Mouse (Mus musculus) heart, embryonic 15.5 days (tissue): ENCODE measurements around the gene Carf. TPM values are rescaled to one million over a fixed set of nuclear protein-coding genes. Genes with fewer than 3 reads are reported as not detected.

Experiments
- ATAC-seq: fragments of 200-750 bp; cut with Nextera tagmentation; replicated peaks from 2 replicates; pipeline ENCODE4 v1.8.0; 2017; ENCODE audit warnings: low read depth, moderate TSS enrichment; ENCODE audit not compliant: insufficient number of reproducible peaks, insufficient read depth, low FRiP score
- H3K27ac ChIP-seq: fragments of 300-500 bp; sonication (generic); 2 replicates; pipeline ENCODE4 v1.5.1; 2015; ENCODE audit warnings: mild to moderate bottlenecking, inconsistent platforms
- H3K27me3 ChIP-seq: fragments of 300-500 bp; sonication (generic); 2 replicates; pipeline ENCODE4 v1.6.1; 2015; ENCODE audit warnings: inconsistent platforms
- H3K36me3 ChIP-seq: fragments of 300-500 bp; sonication (generic); 2 replicates; pipeline ENCODE4 v1.6.1; 2015; ENCODE audit warnings: mild to moderate bottlenecking, inconsistent platforms
- H3K4me1 ChIP-seq: fragments of 300-500 bp; sonication (generic); replicated peaks from 2 replicates; pipeline ENCODE4 v1.6.1; 2015; ENCODE audit warnings: inconsistent platforms
- H3K4me2 ChIP-seq: fragments of 300-500 bp; sonication (generic); 2 replicates; pipeline ENCODE4 v1.6.1; 2015; ENCODE audit warnings: inconsistent platforms, mild to moderate bottlenecking, moderate library complexity
- H3K4me3 ChIP-seq: fragments of 300-500 bp; sonication (generic); 2 replicates; pipeline ENCODE4 v1.5.1; 2015; ENCODE audit warnings: mild to moderate bottlenecking, inconsistent platforms
- H3K9ac ChIP-seq: fragments of 300-500 bp; sonication (generic); 2 replicates; pipeline ENCODE4 v1.6.1; 2015; ENCODE audit warnings: mild to moderate bottlenecking, inconsistent platforms
- H3K9me3 ChIP-seq: fragments of 300-500 bp; sonication (generic); replicated peaks from 2 replicates; pipeline ENCODE4 v1.6.1; 2016; ENCODE audit warnings: inconsistent platforms
- WGBS: fragments of 180-500 bp; shearing (Covaris S2); methylation state at CpG from one replicate; pipeline ENCODE4 v1.1.7; 2015; ENCODE audit warnings: mixed read lengths; 5-methylcytosine and 5-hydroxymethylcytosine counted together
- polyA plus RNA-seq: library from polyadenylated mRNA; unstranded; fragments of >200 nt; fragmentation: Nextera tagmentation; extraction: Ambion mirVana; gene quantifications from 2 replicates; pipeline ENCODE4 v1.2.1, GENCODE M21; 2015

Carf gene
- polyA plus RNA-seq, 1 experiment from 2014 or later, result 4.6 TPM

GRCm38 (mm10) chr1:60179932-60180783 is 82.1 kb downstream of the Carf start, which contains the start of gene Nbeal1:
Nbeal1 (plus strand) TSS chr1:60180599.
- Histone ChIP-seq H3K9ac (peak within 1 kb of the TSS; percentile 88), H3K9me3 (no peaks in the 10 kb centered on the region), H3K4me2 (peak within 1 kb of the TSS; percentile 64), H3K4me1 (peaks cover 10% of the 10 kb centered on the region), H3K4me3 (peak within 1 kb of the TSS; percentile 82), H3K27me3 (no peaks in the 10 kb centered on the region), H3K27ac (peak within 1 kb of the TSS; percentile 98), H3K36me3 (no peaks in the 10 kb centered on the region)
- ATAC-seq, result peak; percentile 100
- under 1% methylated on average over 69 of the region's 74 CpGs for WGBS

DNA sequence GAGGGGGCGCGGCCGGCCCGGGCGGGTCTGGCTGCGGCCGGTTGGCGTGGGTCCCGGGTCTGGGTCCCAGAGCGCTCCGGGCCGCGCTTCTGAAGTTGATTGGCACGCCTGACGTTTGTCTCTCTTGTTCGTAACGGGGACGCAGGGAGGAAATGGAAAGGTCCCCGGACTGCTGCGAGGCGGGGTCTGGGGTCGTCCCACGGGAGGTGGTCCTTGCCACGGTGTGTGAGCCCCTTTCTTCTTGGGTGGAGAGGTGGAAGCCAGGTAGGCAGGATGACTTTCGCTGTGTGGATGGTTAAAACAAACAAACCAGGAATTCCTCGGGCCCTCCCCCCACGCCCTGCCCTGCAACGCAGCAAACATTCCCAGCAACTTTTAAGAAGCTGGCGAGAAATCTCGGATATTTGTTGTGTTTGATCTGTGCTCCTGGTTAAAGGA is 82.8 kb downstream of the Carf start:
- H3K36me3 ChIP-seq, result no peaks in the 10 kb centered on the region
- under 1% methylated on average over 27 of the region's 30 CpGs for WGBS
- peak overlapping the region; percentile 88 for H3K9ac ChIP-seq
- H3K9me3 ChIP-seq, result no peaks in the 10 kb centered on the region
- peak overlapping the region; percentile 98 for H3K27ac ChIP-seq
- ATAC-seq, result peak; percentile 74; the same call in 1 of the 2 replicates
- H3K4me2 ChIP-seq, result peak overlapping the region; percentile 64
- peak overlapping the region; percentile 82 for H3K4me3 ChIP-seq
- peaks cover 10% of the 10 kb centered on the region for H3K4me1 ChIP-seq
- no peaks in the 10 kb centered on the region for H3K27me3 ChIP-seq

GRCm38 (mm10) chr1:60188454-60188853 is 90.4 kb downstream of the Carf start:
- no peak for ATAC-seq
- no peak overlapping the region for H3K27ac ChIP-seq
- no peak overlapping the region for H3K9ac ChIP-seq
- H3K4me2 ChIP-seq, result no peak overlapping the region
- no peaks in the 10 kb centered on the region for H3K27me3 ChIP-seq
- no peaks in the 10 kb centered on the region for H3K36me3 ChIP-seq
- 0 out of 2 replicates have a peak, but pooled peaks cover 2% of the 10 kb centered on the region for H3K4me1 ChIP-seq
- H3K4me3 ChIP-seq, result no peak overlapping the region
- no peaks in the 10 kb centered on the region for H3K9me3 ChIP-seq

DNA sequence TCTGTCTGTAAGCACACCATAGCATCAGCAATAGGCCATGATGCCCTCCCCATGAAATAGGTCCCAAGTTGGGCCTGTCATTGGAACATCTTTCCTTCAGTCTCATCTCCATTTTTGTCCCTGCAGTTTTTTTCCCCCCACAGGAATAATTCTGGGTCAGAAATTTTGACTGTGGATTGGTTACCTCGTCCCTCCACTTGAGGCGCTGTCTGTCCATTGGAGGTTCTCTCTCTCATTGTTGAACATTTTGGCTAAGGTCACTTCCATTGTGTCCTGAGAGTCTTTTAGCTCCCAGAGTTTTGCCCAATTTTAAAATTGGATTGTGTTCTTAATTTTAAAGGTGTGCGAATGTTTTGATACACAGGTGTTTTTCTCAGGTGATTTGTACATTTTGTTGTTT is 98.8 kb downstream of the Carf start:
- Histone ChIP-seq H3K9me3 (no peaks in the 10 kb centered on the region), H3K4me1 (no peaks in the 10 kb centered on the region), H3K9ac (no peak overlapping the region), H3K36me3 (peaks cover 29% of the 10 kb centered on the region), H3K4me3 (no peak overlapping the region), H3K4me2 (no peak overlapping the region), H3K27me3 (no peaks in the 10 kb centered on the region), H3K27ac (no peak overlapping the region)
- WGBS, result 71% methylated on average over 3 of the region's 3 CpGs
- ATAC-seq, result no peak

DNA sequence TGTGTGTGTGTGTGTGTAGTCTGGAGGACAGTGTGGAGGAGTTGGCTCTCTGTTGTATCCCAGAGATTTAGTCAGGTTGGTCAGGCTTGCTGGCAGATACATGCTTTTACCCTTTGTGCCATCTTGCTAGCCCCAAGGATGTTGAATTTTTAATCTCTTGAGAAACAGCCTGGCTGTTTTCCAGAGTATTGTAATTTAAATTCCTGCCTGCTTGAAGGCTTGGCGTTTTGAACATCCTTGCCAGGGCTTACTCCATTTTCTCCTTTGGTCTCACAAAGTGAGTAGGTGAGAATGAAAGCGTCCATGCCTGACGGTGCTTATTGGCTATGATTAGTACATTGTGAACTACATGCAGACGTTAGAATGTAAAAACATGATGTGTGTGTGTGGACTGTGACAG is 101.0 kb downstream of the Carf start:
- H3K4me1 ChIP-seq, result no peaks in the 10 kb centered on the region
- H3K9me3 ChIP-seq, result no peaks in the 10 kb centered on the region
- H3K36me3 ChIP-seq, result peaks cover 51% of the 10 kb centered on the region
- no peak overlapping the region for H3K9ac ChIP-seq
- H3K4me2 ChIP-seq, result no peak overlapping the region
- no peaks in the 10 kb centered on the region for H3K27me3 ChIP-seq
- WGBS, result 67% methylated on average over 4 of the region's 4 CpGs
- H3K27ac ChIP-seq, result no peak overlapping the region
- no peak for ATAC-seq
- H3K4me3 ChIP-seq, result no peak overlapping the region

Other genes starting within 250 kb of the Carf start
- gene Fam117b, start 185.2 kb upstream of the Carf start, polyA plus RNA-seq, result 3.8 and 4.8 TPM in 2 replicates
- gene Ica1l, start 55.1 kb upstream of the Carf start, polyA plus RNA-seq, result 0.20 and 0.81 TPM in 2 replicates
- gene Wdr12, start 398 bp downstream of the Carf start, polyA plus RNA-seq, result 24.1 and 30.7 TPM in 2 replicates
- gene Nbeal1, start 82.4 kb downstream of the Carf start, polyA plus RNA-seq, result 6.8 and 6.9 TPM in 2 replicates
- 22.3 and 27.5 TPM in 2 replicates for gene Cyp20a1, start 245.1 kb downstream of the Carf start, polyA plus RNA-seq